Mouse (Mus musculus) bone marrow, adult 2 months (tissue): ENCODE results near the gene Sh3pxd2a. TPM values are rescaled to one million over a fixed set of nuclear protein-coding genes. Genes with fewer than 3 reads are reported as not detected.

Source experiments
- H3K27ac ChIP-seq: fragments of 200-500 bp; 2 replicates; pipeline ENCODE4 v1.5.1; 2012; ENCODE audit warnings: low read depth, mild to moderate bottlenecking, control low read depth, inconsistent platforms, low read length; ENCODE audit not compliant: control insufficient read depth, poor library complexity, insufficient read depth
- H3K4me1 ChIP-seq: fragments of 200-500 bp; 2 replicates; pipeline ENCODE4 v1.6.1; 2011; ENCODE audit warnings: low read length; ENCODE audit not compliant: control insufficient read depth, insufficient read depth
- H3K4me3 ChIP-seq: fragments of 200-500 bp; replicated peaks from 2 replicates; pipeline ENCODE3; 2011; ENCODE audit warnings: mild to moderate bottlenecking, low read depth, low read length, control low read depth; ENCODE audit not compliant: control insufficient read depth
- CTCF ChIP-seq: fragments of 200-500 bp; IDR thresholded peaks from 2 replicates; pipeline ENCODE4 v1.5.1; 2011; ENCODE audit warnings: low read length, control low read depth; ENCODE audit not compliant: control insufficient read depth, insufficient read depth
- POLR2A ChIP-seq: fragments of 200-500 bp; IDR thresholded peaks from 2 replicates; pipeline ENCODE4 v1.6.1; 2011; ENCODE audit warnings: low read depth, mild to moderate bottlenecking, control low read depth, low read length, borderline replicate concordance; ENCODE audit not compliant: control insufficient read depth
- WGBS: fragments of 180-500 bp; shearing (Covaris S2); methylation state at CpG from one replicate; pipeline ENCODE4 v1.1.7; 2018; 5-methylcytosine and 5-hydroxymethylcytosine counted together
- polyA plus RNA-seq: library from polyadenylated mRNA; stranded (reverse); fragments of >200 nt; gene quantifications from 2 replicates; pipeline ENCODE4 v1.2.4, GENCODE M21; 2011; ENCODE audit warnings: low replicate concordance; ENCODE audit not compliant: missing spikeins, insufficient read depth, insufficient read length

Gene Sh3pxd2a
- polyA plus RNA-seq, 1 experiment, result 8.3 TPM

DNA sequence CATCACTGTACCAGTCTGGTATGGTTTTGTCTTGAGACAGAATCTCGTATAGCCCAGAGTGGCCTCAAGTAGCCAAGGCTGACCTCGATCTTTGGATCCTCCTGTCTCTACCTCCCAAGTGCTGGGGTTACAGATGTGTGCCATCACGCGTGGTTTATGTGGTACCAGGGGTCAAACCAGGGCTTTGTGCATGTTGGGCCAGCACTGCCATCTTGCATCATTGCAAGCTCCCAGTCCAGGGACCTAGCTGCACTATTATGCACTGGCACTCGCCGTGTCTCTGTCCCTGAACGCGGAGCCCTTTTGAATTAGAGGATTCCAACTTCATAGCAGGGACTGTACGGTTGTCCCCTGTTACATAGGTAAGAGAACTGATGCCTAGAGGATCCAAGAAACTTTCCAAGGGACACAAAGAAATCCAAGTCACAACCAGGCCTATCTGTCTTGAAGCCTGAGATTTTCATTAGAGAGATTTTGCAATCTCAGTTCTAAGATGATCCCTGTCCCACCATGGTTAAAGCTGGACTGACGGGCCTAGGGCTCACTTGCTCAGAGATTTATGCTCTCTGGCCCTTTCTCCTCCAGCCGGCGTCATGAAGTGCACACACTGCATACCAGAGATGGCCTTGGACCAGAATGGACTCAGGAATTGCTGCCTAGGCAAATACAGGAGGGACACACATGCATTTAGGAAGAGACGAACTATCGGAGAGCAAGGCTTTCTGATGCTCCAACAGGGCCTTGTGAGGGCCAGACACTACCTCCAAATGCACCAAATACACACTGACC, 157.9 kb downstream of the Sh3pxd2a start:
- no peak for TF ChIP-seq POLR2A
- no peak for TF ChIP-seq CTCF

GRCm38 (mm10) chr19:47305401-47305800, 158.8 kb downstream of the Sh3pxd2a start:
- TF ChIP-seq CTCF, result no peak
- TF ChIP-seq POLR2A, result no peak
- 84% methylated on average over 10 of the region's 10 CpGs for WGBS
- Histone ChIP-seq H3K4me1 (no peaks in the 10 kb centered on the region), H3K4me3 (no peak overlapping the region), H3K27ac (no peak overlapping the region)

More for the DNA sequence above, 157.9 kb downstream of the Sh3pxd2a start:
- Histone ChIP-seq H3K27ac (no peak overlapping the region), H3K4me1 (no peaks in the 10 kb centered on the region), H3K4me3 (no peak overlapping the region)
- WGBS, result 82% methylated on average over 14 of the region's 14 CpGs

DNA sequence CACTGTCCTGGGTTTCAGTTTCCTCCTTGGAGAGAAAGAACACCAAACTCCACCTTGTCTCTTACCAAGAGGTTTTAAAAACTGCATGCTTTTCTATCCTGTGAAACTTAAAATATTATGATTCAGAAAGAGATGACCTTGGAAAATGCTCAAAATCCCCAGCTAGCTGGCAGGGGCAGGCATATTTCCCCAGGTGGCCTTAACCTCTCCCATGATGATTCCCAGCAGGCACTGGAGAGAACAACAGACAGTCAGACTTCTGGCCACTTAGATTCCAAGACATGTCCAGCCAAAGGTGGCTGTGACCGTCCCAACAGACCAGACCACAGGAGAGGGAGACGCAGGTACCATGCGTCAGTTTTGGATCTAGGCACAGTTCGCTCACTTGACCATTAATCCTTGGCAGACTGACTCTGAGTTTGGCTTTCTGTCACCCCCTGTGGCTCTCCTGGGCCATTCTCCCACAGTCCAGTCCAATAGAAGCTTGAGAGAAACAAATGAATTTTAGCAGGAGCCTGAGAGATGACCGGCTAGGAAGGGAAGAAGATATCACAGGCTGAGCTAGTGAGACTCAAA, 159.9 kb downstream of the Sh3pxd2a start:
- TF ChIP-seq CTCF (no peak), POLR2A (no peak)
- Histone ChIP-seq H3K4me3 (no peak overlapping the region), H3K4me1 (no peaks in the 10 kb centered on the region), H3K27ac (no peak overlapping the region)
- WGBS, result 85% methylated on average over 5 of the region's 5 CpGs

DNA sequence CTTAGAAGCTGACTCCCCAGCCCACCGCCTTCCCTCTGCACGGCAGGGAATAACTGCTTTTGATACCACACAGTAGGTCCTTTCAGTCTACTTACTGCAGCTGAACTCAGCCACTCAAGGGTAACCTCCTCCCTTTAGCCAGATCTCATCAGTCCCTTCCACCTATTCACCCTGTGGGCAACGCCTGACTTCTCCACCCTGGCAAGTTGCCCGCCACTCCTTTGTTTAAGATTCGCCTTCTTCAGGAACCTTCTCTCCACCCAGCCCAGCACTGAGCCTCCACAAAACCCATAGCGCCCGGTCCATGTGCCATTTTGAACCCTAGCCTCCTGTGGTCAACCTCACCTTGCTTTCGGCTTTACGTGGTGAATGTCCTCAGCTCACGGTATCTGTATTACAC, 161.1 kb downstream of the Sh3pxd2a start:
- Histone ChIP-seq H3K4me1 (no peaks in the 10 kb centered on the region), H3K27ac (no peak overlapping the region), H3K4me3 (no peak overlapping the region)
- 82% methylated on average over 10 of the region's 10 CpGs for WGBS
- no peak for TF ChIP-seq POLR2A
- TF ChIP-seq CTCF, result no peak

DNA sequence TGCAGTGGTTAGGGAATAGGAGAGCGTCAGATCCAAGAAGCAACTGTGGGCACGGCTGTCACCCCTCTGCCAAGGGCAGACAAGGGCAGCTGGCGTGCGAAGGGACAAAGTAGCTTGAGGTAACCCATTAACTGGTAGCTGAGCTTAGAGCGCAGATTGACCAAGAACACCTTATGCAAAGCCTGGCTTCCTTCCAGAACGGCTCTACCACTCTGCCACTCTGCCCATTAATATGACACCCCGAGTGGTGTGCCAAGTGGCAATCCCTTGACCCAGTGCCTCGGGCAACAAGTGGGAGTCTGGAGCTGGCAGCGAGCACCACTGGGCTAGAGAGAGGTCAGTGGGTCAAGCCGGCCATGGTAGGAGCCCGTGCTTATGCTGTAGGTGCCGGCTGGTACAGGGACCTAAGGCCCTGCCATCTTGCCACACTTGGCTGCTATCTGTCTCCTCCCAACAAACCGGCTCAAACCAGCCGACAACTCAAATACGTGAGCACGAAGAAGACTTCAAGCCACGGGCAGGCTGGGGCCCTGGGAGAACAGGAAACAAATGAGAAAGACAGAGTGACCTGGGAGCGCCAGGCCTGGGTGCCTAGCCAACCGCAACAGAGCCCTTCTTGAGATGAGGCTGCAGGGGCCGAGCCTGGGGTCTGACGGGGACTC, 161.9 kb downstream of the Sh3pxd2a start:
- H3K27ac ChIP-seq, result no peak overlapping the region
- 84% methylated on average over 21 of the region's 21 CpGs for WGBS

DNA sequence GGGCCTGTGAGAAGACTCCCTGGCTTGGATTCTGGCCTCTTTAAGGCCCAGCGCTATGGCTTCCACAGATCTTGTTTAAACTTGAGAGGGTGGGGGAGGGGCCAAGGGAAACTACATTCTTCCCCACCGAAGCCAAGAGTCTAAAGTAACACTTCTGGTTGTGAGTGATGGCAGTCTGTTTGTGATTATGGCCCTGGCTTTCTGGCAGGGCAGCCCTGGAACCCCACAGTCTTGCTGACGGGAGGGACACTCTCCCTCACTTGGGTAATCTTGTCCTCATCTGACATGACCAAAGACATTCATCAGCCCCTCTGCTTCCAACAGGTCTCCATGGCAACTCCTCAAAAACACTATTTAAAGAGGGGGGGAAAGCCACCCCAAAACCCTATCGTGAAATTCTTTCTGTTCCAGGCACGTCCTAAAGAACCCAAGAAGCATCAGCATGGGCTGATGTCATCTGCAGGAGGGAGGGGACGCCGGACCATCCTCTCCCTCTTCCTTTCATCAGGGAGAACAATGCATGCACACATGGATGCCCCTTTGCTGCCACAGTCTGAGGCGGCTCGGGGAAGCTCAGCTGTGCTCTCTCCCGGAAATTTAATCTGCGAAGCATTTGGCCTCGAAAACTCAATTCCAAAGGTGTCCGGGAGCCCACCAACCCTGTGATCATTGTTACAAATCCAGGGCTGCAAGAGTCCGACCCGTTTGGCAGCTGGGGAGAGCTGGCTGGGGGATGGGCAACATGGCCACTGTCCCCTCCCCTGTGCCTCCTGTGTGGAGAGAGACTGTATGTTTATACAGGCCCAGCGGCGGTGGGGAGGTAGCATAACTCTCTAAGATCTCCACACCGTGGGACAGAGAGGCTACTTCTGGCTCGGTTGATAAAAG, 162.7 kb downstream of the Sh3pxd2a start:
- TF ChIP-seq CTCF (no peak), POLR2A (no peak)
- Histone ChIP-seq H3K4me3 (no peak overlapping the region), H3K27ac (no peak overlapping the region), H3K4me1 (no peaks in the 10 kb centered on the region)
- 83% methylated on average over 19 of the region's 19 CpGs for WGBS

More for the DNA sequence above, 161.9 kb downstream of the Sh3pxd2a start:
- Histone ChIP-seq H3K4me3 (no peak overlapping the region), H3K4me1 (no peaks in the 10 kb centered on the region)
- TF ChIP-seq POLR2A (no peak), CTCF (no peak)

- Histone ChIP-seq H3K4me1 (no peaks in the 10 kb centered on the region), H3K4me3 (no peak overlapping the region), H3K27ac (no peak overlapping the region)
- TF ChIP-seq CTCF (no peak), POLR2A (no peak)
- 77% methylated on average over 11 of the region's 11 CpGs for WGBS
Measured at GRCm38 (mm10) chr19:47298100-47298499, 166.1 kb downstream of the Sh3pxd2a start.
